Mouse (Mus musculus): ENCODE results near the gene Mlf1. TPM values are rescaled to one million over a fixed set of nuclear protein-coding genes. Genes with fewer than 3 reads are reported as not detected.

Gene Mlf1
- total RNA-seq (2023): not detected

GRCm38 (mm10) chr3:67373872-67374271 is at the start of gene Mlf1:
Gene Mlf1 (plus strand): TSS chr3:67374097.

GRCm38 (mm10) chr3:67375063-67375462 is 1.2 kb downstream of the Mlf1 start, which contains the start of gene Gm17402:
Gene Gm17402 (minus strand): TSS chr3:67375163.

GRCm38 (mm10) chr3:67429999-67430380 is 56.1 kb downstream of the Mlf1 start, which contains the start of gene Gfm1:
Gene Gfm1 (plus strand): TSS chr3:67430096.

Other genes with a start within 250 kb of the Mlf1 start
- not detected for gene Gm17402, start 1.1 kb downstream of the Mlf1 start, total RNA-seq (2023)
- 10 to 100 TPM; 30.9 to 37.3 TPM for gene Gfm1, start 56.0 kb downstream of the Mlf1 start, total RNA-seq (2023)
- gene Lxn, start 89.8 kb downstream of the Mlf1 start, total RNA-seq (2023): 1 to 10 TPM; 2.5 to 3.0 TPM
- not detected for gene Rarres1, start 141.4 kb downstream of the Mlf1 start, total RNA-seq (2023)
- gene Mfsd1, start 208.6 kb downstream of the Mlf1 start, total RNA-seq (2023): 10 to 100 TPM; 38.5 to 41.8 TPM